Mouse (Mus musculus) CD4-positive naive resting alpha-beta T cell, adult 57 days (primary cell): ENCODE data around the gene Enpp5. TPM values are rescaled to one million over a fixed set of nuclear protein-coding genes. Genes with fewer than 3 reads are reported as not detected.

Experiments used
- total RNA-seq: library from RNA; stranded (reverse); gene quantifications from one replicate; pipeline ENCODE4 v1.2.4, GENCODE M21; 2023

Gene Enpp5
- 3.3 TPM for total RNA-seq

GRCm38 (mm10) chr17:44078631-44079350, at the start of gene Enpp5:
TSS of gene Enpp5 (plus strand) at chr17:44078813.

GRCm38 (mm10) chr17:44105287-44106138, 26.9 kb downstream of the Enpp5 start, which contains the start of gene Enpp4:
TSS of gene Enpp4 (minus strand) at chr17:44105809.

Other genes starting within 250 kb of the Enpp5 start
- gene Enpp4, start 27.0 kb downstream of the Enpp5 start, total RNA-seq: 10.4 TPM
- gene Clic5, start 109.8 kb downstream of the Enpp5 start, total RNA-seq: 0.71 TPM